Mouse (Mus musculus): ENCODE data around the gene Il31. TPM values are rescaled to one million over a fixed set of nuclear protein-coding genes. Genes with fewer than 3 reads are reported as not detected.

Il31 gene
- polyA plus RNA-seq, 1 experiment: not detected

DNA sequence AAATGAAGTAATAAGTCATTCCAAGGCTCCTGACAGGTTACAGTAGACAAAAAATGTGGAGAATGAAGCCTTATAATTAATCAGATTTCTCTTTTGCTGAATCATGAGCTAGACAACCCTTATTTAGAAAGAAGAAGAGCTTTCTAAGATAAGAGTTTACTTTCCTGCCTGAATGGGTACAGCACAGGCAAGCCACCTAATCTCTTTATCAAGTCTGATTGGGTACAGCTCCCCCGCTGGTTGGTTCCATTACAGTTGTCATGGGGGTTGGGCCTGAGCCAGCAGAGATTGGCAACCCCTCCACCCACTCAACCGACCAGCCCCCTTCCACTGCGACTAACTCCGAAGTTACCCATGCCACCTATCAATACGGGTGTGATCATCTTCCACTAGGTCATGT is 27.9 kb downstream of the Il31 start:
- H3K27me3 ChIP-seq (ENCODE audit: control insufficient read depth, insufficient read depth, insufficient read length): no peaks in the 10 kb centered on the region

GRCm38 (mm10) chr5:123451886-123452285 is 37.4 kb downstream of the Il31 start:
- no peaks in the 10 kb centered on the region for H3K79me2 ChIP-seq (ENCODE audit: control insufficient read depth, insufficient read depth)
- TF ChIP-seq USF1 (IDR thresholded peaks at IDR 0.05; ENCODE audit: low read depth) (no peak), MAX (IDR thresholded peaks at IDR 0.05) (no peak), CEBPB (IDR thresholded peaks at IDR 0.05; ENCODE audit: low read depth) (no peak), FOSL1 (IDR thresholded peaks at IDR 0.05; ENCODE audit: insufficient read depth, low read length, poor library complexity, severe bottlenecking) (no peak), CTCF (IDR thresholded peaks at IDR 0.05; ENCODE audit: control insufficient read depth, insufficient read depth, insufficient read length) (no peak), MYOG (IDR thresholded peaks at IDR 0.05; ENCODE audit: control insufficient read depth, extremely low read depth, insufficient read length) (no peak), MYOD1 (IDR thresholded peaks at IDR 0.05; ENCODE audit: control insufficient read depth, insufficient read length, low read depth) (no peak)
- peaks cover 1% of the 10 kb centered on the region for H3K36me3 ChIP-seq (ENCODE audit: control insufficient read depth, insufficient read depth)
- no peak overlapping the region for H3ac ChIP-seq (ENCODE audit: control insufficient read depth, insufficient read length, low read depth)
- no peaks in the 10 kb centered on the region for H3K79me3 ChIP-seq (ENCODE audit: low read depth)
- H3K27me3 ChIP-seq (ENCODE audit: control insufficient read depth, insufficient read depth, insufficient read length): no peaks in the 10 kb centered on the region
- no peak overlapping the region for H3K4me3 ChIP-seq (ENCODE audit: insufficient read depth, poor library complexity, severe bottlenecking)

More for the DNA sequence above, 27.9 kb downstream of the Il31 start:
- no peaks in the 10 kb centered on the region for H3K79me3 ChIP-seq (ENCODE audit: low read depth)
- no peak overlapping the region for H3K4me3 ChIP-seq (ENCODE audit: insufficient read depth, poor library complexity, severe bottlenecking)
- no peaks in the 10 kb centered on the region for H3K79me2 ChIP-seq (ENCODE audit: control insufficient read depth, insufficient read depth)
- TF ChIP-seq MAX (IDR thresholded peaks at IDR 0.05): no peak
- TF ChIP-seq CEBPB (IDR thresholded peaks at IDR 0.05; ENCODE audit: low read depth): no peak
- TF ChIP-seq MYOG (IDR thresholded peaks at IDR 0.05; ENCODE audit: control insufficient read depth, extremely low read depth, insufficient read length): no peak
- no peak for TF ChIP-seq FOSL1 (IDR thresholded peaks at IDR 0.05; ENCODE audit: insufficient read depth, low read length, poor library complexity, severe bottlenecking)
- no peak for TF ChIP-seq USF1 (IDR thresholded peaks at IDR 0.05; ENCODE audit: low read depth)
- TF ChIP-seq MYOD1 (IDR thresholded peaks at IDR 0.05; ENCODE audit: control insufficient read depth, insufficient read length, low read depth): no peak
- TF ChIP-seq CTCF (IDR thresholded peaks at IDR 0.05; ENCODE audit: control insufficient read depth, insufficient read depth, insufficient read length): no peak
- H3ac ChIP-seq (ENCODE audit: control insufficient read depth, insufficient read length, low read depth): no peak overlapping the region
- H3K36me3 ChIP-seq (ENCODE audit: control insufficient read depth, insufficient read depth): no peaks in the 10 kb centered on the region

GRCm38 (mm10) chr5:123444849-123445334 is 44.4 kb downstream of the Il31 start:
- H3K36me3 ChIP-seq (ENCODE audit: control insufficient read depth, insufficient read depth): peaks cover 10% of the 10 kb centered on the region

DNA sequence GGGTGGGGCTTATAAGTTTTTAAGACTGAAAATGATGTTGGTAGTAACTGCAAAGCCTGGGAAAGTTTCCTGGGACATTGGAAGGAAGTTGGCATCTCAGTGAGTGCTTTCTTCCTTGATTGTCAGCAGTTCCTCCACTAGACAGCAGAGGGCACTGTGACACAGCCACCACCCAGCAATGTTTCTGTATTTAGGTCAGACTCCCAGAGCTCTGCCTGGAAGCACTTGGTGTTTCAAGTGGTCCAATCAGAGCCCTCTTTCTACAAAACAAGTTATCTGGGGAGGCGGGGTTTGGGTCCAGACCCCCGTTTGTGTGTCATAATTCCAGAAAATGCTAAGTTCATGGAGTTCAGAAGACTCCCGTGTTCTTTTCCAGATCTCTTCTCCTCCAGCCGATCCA is 45.2 kb downstream of the Il31 start:
- no peaks in the 10 kb centered on the region for H3K27me3 ChIP-seq (ENCODE audit: control insufficient read depth, insufficient read depth, insufficient read length)
- H3K79me2 ChIP-seq (ENCODE audit: control insufficient read depth, insufficient read depth): no peaks in the 10 kb centered on the region
- no peaks in the 10 kb centered on the region for H3K79me3 ChIP-seq (ENCODE audit: low read depth)
- H3K36me3 ChIP-seq (ENCODE audit: control insufficient read depth, insufficient read depth): peaks cover 10% of the 10 kb centered on the region
- H3ac ChIP-seq (ENCODE audit: control insufficient read depth, insufficient read length, low read depth): no peak overlapping the region
- TF ChIP-seq CTCF (IDR thresholded peaks at IDR 0.05; ENCODE audit: control insufficient read depth, insufficient read depth, insufficient read length) (peak; percentile 43), CEBPB (IDR thresholded peaks at IDR 0.05; ENCODE audit: low read depth) (no peak)
- no peak overlapping the region for H3K4me3 ChIP-seq (ENCODE audit: insufficient read depth, poor library complexity, severe bottlenecking)

More at GRCm38 (mm10) chr5:123444849-123445334, 44.4 kb downstream of the Il31 start:
- Histone ChIP-seq H3K79me2 (ENCODE audit: control insufficient read depth, insufficient read depth) (no peaks in the 10 kb centered on the region), H3K27me3 (ENCODE audit: control insufficient read depth, insufficient read depth, insufficient read length) (no peaks in the 10 kb centered on the region), H3ac (ENCODE audit: control insufficient read depth, insufficient read length, low read depth) (no peak overlapping the region), H3K4me3 (ENCODE audit: insufficient read depth, poor library complexity, severe bottlenecking) (no peak overlapping the region), H3K79me3 (ENCODE audit: low read depth) (no peaks in the 10 kb centered on the region)
- no peak for TF ChIP-seq CEBPB (IDR thresholded peaks at IDR 0.05; ENCODE audit: low read depth)

DNA sequence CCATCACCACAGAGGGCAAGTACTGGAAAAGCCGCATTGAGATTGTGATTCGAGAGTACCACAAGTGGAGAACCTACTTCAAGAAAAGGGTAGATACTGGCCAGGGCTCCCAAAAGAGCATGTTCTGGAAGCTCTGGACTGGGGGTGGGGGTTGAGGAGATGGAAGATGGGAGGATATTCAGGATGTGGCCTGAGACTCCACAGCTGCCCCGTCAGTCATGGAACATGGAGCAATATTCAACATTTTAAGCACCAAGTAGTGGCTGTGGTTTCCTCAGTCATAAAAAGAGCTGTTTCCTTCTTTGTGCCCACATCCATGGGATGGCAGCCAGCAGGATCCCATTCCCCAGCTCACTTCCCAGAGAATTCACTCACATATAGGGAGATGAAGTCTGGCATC is 47.0 kb downstream of the Il31 start:
- no peak overlapping the region for H3ac ChIP-seq (ENCODE audit: control insufficient read depth, insufficient read length, low read depth)
- H3K79me2 ChIP-seq (ENCODE audit: control insufficient read depth, insufficient read depth): no peaks in the 10 kb centered on the region
- no peak overlapping the region for H3K4me3 ChIP-seq (ENCODE audit: insufficient read depth, poor library complexity, severe bottlenecking)
- H3K36me3 ChIP-seq (ENCODE audit: control insufficient read depth, insufficient read depth): peaks cover 10% of the 10 kb centered on the region
- no peaks in the 10 kb centered on the region for H3K79me3 ChIP-seq (ENCODE audit: low read depth)
- H3K27me3 ChIP-seq (ENCODE audit: control insufficient read depth, insufficient read depth, insufficient read length): no peaks in the 10 kb centered on the region
- peak; percentile 48 for TF ChIP-seq MYOD1 (IDR thresholded peaks at IDR 0.05; ENCODE audit: control insufficient read depth, insufficient read length, low read depth)
- no peak for TF ChIP-seq CEBPB (IDR thresholded peaks at IDR 0.05; ENCODE audit: low read depth)

GRCm38 (mm10) chr5:123440664-123441063 is 48.6 kb downstream of the Il31 start:
- no peaks in the 10 kb centered on the region for H3K79me3 ChIP-seq (ENCODE audit: low read depth)
- H3K79me2 ChIP-seq (ENCODE audit: control insufficient read depth, insufficient read depth): no peaks in the 10 kb centered on the region
- no peak overlapping the region for H3K4me3 ChIP-seq (ENCODE audit: insufficient read depth, poor library complexity, severe bottlenecking)
- no peak overlapping the region for H3ac ChIP-seq (ENCODE audit: control insufficient read depth, insufficient read length, low read depth)
- H3K27me3 ChIP-seq (ENCODE audit: control insufficient read depth, insufficient read depth, insufficient read length): no peaks in the 10 kb centered on the region
- TF ChIP-seq MAX (IDR thresholded peaks at IDR 0.05) (no peak), MYOD1 (IDR thresholded peaks at IDR 0.05; ENCODE audit: control insufficient read depth, insufficient read length, low read depth) (no peak), MYOG (IDR thresholded peaks at IDR 0.05; ENCODE audit: control insufficient read depth, extremely low read depth, insufficient read length) (no peak), FOSL1 (IDR thresholded peaks at IDR 0.05; ENCODE audit: insufficient read depth, low read length, poor library complexity, severe bottlenecking) (no peak), USF1 (IDR thresholded peaks at IDR 0.05; ENCODE audit: low read depth) (no peak), CTCF (IDR thresholded peaks at IDR 0.05; ENCODE audit: control insufficient read depth, insufficient read depth, insufficient read length) (no peak)
- peaks cover 6% of the 10 kb centered on the region for H3K36me3 ChIP-seq (ENCODE audit: control insufficient read depth, insufficient read depth)

All from C2C12 (cell line).